Mouse (Mus musculus) megakaryocyte, embryonic 14.5 days (primary cell): ENCODE data around the gene Anapc16.

Source experiments
- FLI1 ChIP-seq: IDR thresholded peaks from 2 replicates; pipeline ENCODE4 v1.6.1; 2012; ENCODE audit warnings: low read length, inconsistent platforms, mixed read lengths
- GATA1 ChIP-seq: IDR thresholded peaks from 3 replicates; pipeline ENCODE4 v1.6.1; 2012; ENCODE audit warnings: mixed read lengths, low read length, inconsistent platforms, borderline replicate concordance

- no peak for TF ChIP-seq GATA1
- TF ChIP-seq FLI1 = no peak
Observed at GRCm38 (mm10) chr10:60002673-60003212, at the start of gene Anapc16, which contains the start of gene Ascc1.
